Mouse (Mus musculus) spleen, adult 2 months (tissue): Measurements from ENCODE around the gene Sdr42e1. TPM values are rescaled to one million over a fixed set of nuclear protein-coding genes. Genes with fewer than 3 reads are reported as not detected.

Experiments used
- DNase-seq, 2 experiments: peaks; one replicate each; pipeline versions ENCODE4 v3.0.0 to v3.0.0-alpha.2; 2012 to 2021; ENCODE audit warnings: low spot score in 2 of 2, low read depth in 1 of 2
- H3K27ac ChIP-seq: fragments of 200-500 bp; 2 replicates; pipeline ENCODE4 v1.5.1; 2012; ENCODE audit warnings: low read length, inconsistent platforms; ENCODE audit not compliant: insufficient read depth
- H3K27me3 ChIP-seq: fragments of 200-500 bp; 2 replicates; pipeline ENCODE4 v1.6.1; 2012; ENCODE audit warnings: mild to moderate bottlenecking, moderate library complexity, low read length, inconsistent platforms; ENCODE audit not compliant: control insufficient read depth, insufficient read depth
- H3K36me3 ChIP-seq: fragments of 200-500 bp; 2 replicates; pipeline ENCODE4 v1.6.1; 2012; ENCODE audit warnings: mild to moderate bottlenecking, low read length, inconsistent platforms; ENCODE audit not compliant: control insufficient read depth, insufficient read depth
- H3K4me1 ChIP-seq: fragments of 200-500 bp; 2 replicates; pipeline ENCODE4 v1.6.1; 2011; ENCODE audit warnings: inconsistent platforms; ENCODE audit not compliant: control insufficient read depth, insufficient read depth, insufficient read length
- H3K4me3 ChIP-seq: fragments of 200-500 bp; 2 replicates; pipeline ENCODE4 v1.5.1; 2011; ENCODE audit warnings: mild to moderate bottlenecking, inconsistent platforms; ENCODE audit not compliant: insufficient read depth, insufficient read length; ENCODE audit errors: extremely low read depth
- CTCF ChIP-seq: fragments of 200-500 bp; IDR thresholded peaks from 2 replicates; pipeline ENCODE4 v1.5.1; 2011; ENCODE audit warnings: mild to moderate bottlenecking, inconsistent platforms; ENCODE audit not compliant: insufficient read depth, insufficient read length, insufficient replicate concordance; ENCODE audit errors: extremely low read depth
- POLR2A ChIP-seq: fragments of 200-500 bp; IDR thresholded peaks from 2 replicates; pipeline ENCODE4 v1.6.1; 2011; ENCODE audit warnings: low read depth, low read length, inconsistent platforms
- WGBS: fragments of 180-500 bp; shearing (Covaris S2); methylation state at CpG from one replicate; pipeline ENCODE4 v1.1.7; 2018; 5-methylcytosine and 5-hydroxymethylcytosine counted together
- polyA plus RNA-seq: library from polyadenylated mRNA; depleted of rRNA; stranded (reverse); fragments of >200 nt; gene quantifications from 2 replicates; pipeline ENCODE4 v1.2.3, GENCODE M21; 2012

The Sdr42e1 gene
- polyA plus RNA-seq, 1 experiment: 2.0 TPM

DNA sequence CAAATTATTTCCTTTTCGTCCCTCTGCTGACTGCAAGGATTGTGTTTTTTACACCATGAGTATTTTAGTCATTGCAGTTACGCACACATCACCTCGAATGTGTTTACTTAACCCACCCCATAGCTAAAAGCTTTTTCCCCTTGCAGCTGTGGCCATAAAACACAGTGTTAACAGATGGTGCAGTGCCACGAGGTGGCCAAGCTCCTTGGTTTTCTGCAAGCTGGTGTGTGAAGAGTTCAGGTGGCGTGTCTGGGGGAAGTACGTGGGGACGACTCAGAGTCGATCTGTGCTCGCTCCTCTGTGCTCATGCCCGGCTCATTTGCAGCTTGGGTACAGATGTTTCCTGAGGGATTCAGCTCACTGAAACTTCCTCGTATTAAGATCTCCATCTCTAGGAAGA is 11.0 kb upstream of the Sdr42e1 start:
- WGBS: 12% methylated on average over 11 of the region's 11 CpGs
- Histone ChIP-seq H3K36me3 (no peaks in the 10 kb centered on the region), H3K4me3 (no peak overlapping the region)

DNA sequence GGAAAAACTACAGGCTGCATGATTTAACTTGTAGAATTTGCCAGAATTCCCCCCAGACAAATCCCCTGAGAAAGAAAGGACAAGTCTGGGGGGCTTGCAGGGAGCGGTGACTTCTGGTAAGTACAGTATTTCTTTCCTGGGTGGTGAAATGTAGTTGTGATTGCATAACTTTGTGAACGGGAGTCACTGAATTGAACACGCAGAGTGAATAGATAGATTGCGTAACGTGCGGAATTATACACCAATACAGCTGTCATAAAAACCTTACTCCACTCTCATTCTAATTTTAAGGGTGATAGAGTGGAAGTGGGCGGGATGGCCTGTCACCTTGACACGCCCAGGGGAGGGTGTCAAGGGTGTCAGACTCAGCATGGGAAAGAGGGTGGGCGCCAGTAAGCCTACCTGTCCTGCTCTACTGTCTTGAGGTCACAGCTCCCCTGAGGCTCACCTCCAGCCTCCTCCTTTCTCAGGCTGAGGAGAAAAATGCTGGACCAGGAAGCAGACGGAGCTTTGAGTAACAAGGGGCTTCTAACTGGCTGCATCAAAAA is 10.5 kb upstream of the Sdr42e1 start:
- Histone ChIP-seq H3K27ac (no peak overlapping the region), H3K4me3 (no peak overlapping the region), H3K36me3 (no peaks in the 10 kb centered on the region), H3K4me1 (no peaks in the 10 kb centered on the region), H3K27me3 (no peaks in the 10 kb centered on the region)
- WGBS: 72% methylated on average over 10 of the region's 10 CpGs
- DNase-seq: no peak
- TF ChIP-seq POLR2A (no peak), CTCF (no peak)

More for the DNA sequence above, 11.0 kb upstream of the Sdr42e1 start:
- no peak for DNase-seq
- H3K27me3 ChIP-seq: no peaks in the 10 kb centered on the region
- H3K27ac ChIP-seq: no peak overlapping the region
- no peaks in the 10 kb centered on the region for H3K4me1 ChIP-seq
- TF ChIP-seq CTCF (no peak), POLR2A (no peak)

DNA sequence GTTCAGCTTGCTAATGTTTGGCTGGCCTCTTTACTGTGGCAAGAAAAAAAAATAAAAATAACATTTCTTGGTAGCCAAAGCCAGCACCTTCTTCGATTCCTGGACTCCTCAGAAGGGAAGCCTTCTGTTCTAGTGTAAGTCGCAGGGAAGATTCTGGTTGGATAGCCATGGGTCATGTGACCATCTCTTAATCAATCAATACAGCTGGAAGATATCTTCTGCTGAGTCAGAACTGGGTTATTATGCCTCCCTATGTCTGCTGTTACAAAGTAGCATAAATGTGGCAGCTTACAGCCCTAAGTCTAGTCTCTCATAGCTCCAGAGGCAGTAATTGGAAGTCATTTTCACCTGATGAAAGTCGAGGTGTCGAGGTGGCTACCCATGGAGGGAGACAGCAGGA is 5.2 kb upstream of the Sdr42e1 start:
- WGBS: 80% methylated on average over 4 of the region's 4 CpGs
- H3K4me1 ChIP-seq: no peaks in the 10 kb centered on the region; the same call in 1 of the 2 replicates
- no peaks in the 10 kb centered on the region for H3K36me3 ChIP-seq
- TF ChIP-seq POLR2A (no peak), CTCF (no peak)
- no peak overlapping the region for H3K27ac ChIP-seq
- no peak overlapping the region for H3K4me3 ChIP-seq
- no peak for DNase-seq
- H3K27me3 ChIP-seq: no peaks in the 10 kb centered on the region

DNA sequence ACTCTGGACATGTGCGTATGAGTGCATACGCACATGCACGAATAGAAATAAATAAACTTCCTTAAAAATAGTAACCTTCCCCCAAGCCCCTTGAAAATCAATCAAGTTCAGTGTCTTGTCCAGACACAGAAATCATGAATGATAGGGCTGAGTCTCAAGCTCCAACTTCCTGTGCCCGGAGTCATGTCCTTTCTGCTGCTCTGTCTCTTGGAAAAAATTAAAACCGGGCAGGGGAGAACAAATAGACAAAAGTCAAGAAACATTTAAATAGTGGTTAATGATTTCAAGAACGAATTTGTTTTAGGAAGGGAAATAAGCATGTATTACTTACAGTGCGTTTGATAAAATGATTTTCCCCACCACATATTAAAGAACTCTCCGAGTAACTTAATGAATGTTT is 3.5 kb upstream of the Sdr42e1 start:
- Histone ChIP-seq H3K4me3 (no peak overlapping the region), H3K4me1 (no peaks in the 10 kb centered on the region; the same call in 1 of the 2 replicates), H3K27ac (no peak overlapping the region), H3K27me3 (no peaks in the 10 kb centered on the region), H3K36me3 (no peaks in the 10 kb centered on the region)
- DNase-seq: no peak
- 78% methylated on average over 8 of the region's 8 CpGs for WGBS
- TF ChIP-seq POLR2A (no peak), CTCF (no peak)

DNA sequence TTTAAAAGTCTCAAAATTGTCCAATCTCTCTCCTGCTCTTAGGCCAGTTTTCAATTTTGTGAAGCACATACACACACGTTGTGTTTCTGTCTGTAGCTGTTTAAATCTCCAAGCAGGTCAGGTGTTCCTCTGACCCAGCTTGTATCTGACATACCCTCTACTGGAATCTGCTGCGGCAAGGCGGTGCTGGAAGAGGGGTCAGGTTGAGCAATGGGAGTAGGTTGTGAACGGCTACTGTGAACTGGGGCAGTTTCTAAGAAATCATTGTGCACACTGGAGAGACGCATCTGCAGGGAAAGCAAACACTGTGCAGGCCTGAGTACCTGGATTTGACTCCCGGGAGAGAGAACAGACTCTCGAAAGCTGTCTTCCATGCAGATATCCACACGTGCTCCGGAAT is 3.0 kb upstream of the Sdr42e1 start:
- no peak for DNase-seq
- WGBS: 87% methylated on average over 9 of the region's 9 CpGs
- no peak overlapping the region for H3K27ac ChIP-seq
- H3K4me1 ChIP-seq: no peaks in the 10 kb centered on the region; the same call in 1 of the 2 replicates
- no peak for TF ChIP-seq POLR2A
- no peak for TF ChIP-seq CTCF
- H3K27me3 ChIP-seq: no peaks in the 10 kb centered on the region
- H3K4me3 ChIP-seq: no peak overlapping the region
- no peaks in the 10 kb centered on the region for H3K36me3 ChIP-seq

DNA sequence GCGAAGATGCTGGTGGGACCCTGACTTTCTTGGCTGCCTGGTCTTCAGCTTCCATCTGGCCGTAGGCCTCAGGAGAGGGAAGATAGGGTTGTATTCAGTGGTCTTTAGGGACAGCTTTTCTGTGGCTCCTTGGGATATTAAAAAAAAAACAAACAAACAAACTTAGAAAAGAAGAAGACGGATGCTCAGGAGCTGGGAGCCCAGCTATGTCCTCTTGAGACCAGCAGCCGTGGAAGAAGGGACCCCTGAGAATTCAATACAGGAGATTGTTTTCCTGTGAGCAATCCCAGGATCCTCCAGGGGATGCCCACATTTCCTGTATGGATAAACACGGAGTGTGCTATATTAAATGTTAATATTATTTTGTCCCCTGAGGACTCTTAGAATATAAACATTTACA is 1.7 kb upstream of the Sdr42e1 start:
- no peaks in the 10 kb centered on the region for H3K27me3 ChIP-seq
- no peaks in the 10 kb centered on the region; the same call in 1 of the 2 replicates for H3K4me1 ChIP-seq
- no peak overlapping the region for H3K27ac ChIP-seq
- TF ChIP-seq POLR2A (no peak), CTCF (no peak)
- no peak for DNase-seq
- H3K4me3 ChIP-seq: no peak overlapping the region
- no peaks in the 10 kb centered on the region for H3K36me3 ChIP-seq
- 77% methylated on average over 5 of the region's 5 CpGs for WGBS

DNA sequence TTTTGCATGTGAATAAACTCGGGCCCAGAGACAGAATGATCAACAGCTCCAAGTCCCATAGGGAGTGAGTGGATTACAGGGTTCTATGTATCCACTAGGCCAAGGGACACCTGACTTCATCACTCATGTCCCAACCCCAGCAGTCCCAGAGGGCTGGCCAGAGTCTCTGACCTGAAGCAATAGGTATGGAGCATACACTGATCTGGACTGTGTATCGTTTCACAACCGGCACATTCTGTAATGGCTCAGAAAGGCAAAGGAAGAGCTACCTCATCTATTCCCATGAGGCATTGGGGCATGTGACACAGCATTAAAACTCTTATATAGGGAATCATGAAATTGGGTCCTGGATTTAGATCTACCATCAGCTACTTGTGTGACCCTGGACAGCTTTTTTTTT is 931 bp downstream of the Sdr42e1 start:
- no peak for DNase-seq
- WGBS: 79% methylated on average over 3 of the region's 3 CpGs
- no peak overlapping the region for H3K4me3 ChIP-seq
- no peaks in the 10 kb centered on the region for H3K27me3 ChIP-seq
- no peaks in the 10 kb centered on the region; the same call in 1 of the 2 replicates for H3K4me1 ChIP-seq
- H3K36me3 ChIP-seq: no peaks in the 10 kb centered on the region
- no peak overlapping the region for H3K27ac ChIP-seq
- TF ChIP-seq POLR2A (no peak), CTCF (no peak)
